Mouse (Mus musculus) hindbrain, embryonic 15.5 days (tissue): ENCODE results near the gene 1700001C19Rik. TPM values are rescaled to one million over a fixed set of nuclear protein-coding genes. Genes with fewer than 3 reads are reported as not detected.

Experiments
- ATAC-seq: fragments of 200-750 bp; cut with Nextera tagmentation; 2 replicates; pipeline ENCODE4 v1.8.0; 2017; ENCODE audit warnings: low read depth, moderate number of reproducible peaks, moderate TSS enrichment; ENCODE audit not compliant: low FRiP score
- H3K27ac ChIP-seq: fragments of 300-500 bp; sonication (generic); replicated peaks from 2 replicates; pipeline ENCODE4 v1.5.1; 2015; ENCODE audit warnings: mild to moderate bottlenecking, inconsistent platforms
- H3K27me3 ChIP-seq: fragments of 300-500 bp; sonication (generic); 2 replicates; pipeline ENCODE4 v1.6.1; 2015; ENCODE audit warnings: control low read depth, inconsistent platforms
- H3K36me3 ChIP-seq: fragments of 300-500 bp; sonication (generic); 2 replicates; pipeline ENCODE4 v1.6.1; 2015; ENCODE audit warnings: control low read depth, inconsistent platforms
- H3K4me1 ChIP-seq: fragments of 300-500 bp; sonication (generic); replicated peaks from 2 replicates; pipeline ENCODE4 v1.6.1; 2015; ENCODE audit warnings: control low read depth, inconsistent platforms
- H3K4me2 ChIP-seq: fragments of 300-500 bp; sonication (generic); 2 replicates; pipeline ENCODE4 v1.6.1; 2015; ENCODE audit warnings: moderate library complexity, mild to moderate bottlenecking, inconsistent platforms
- H3K4me3 ChIP-seq: fragments of 300-500 bp; sonication (generic); 2 replicates; pipeline ENCODE4 v1.5.1; 2015; ENCODE audit warnings: mild to moderate bottlenecking, inconsistent platforms
- H3K9ac ChIP-seq: fragments of 300-500 bp; sonication (generic); 2 replicates; pipeline ENCODE4 v1.6.1; 2015; ENCODE audit warnings: inconsistent platforms
- H3K9me3 ChIP-seq: fragments of 300-500 bp; sonication (generic); 2 replicates; pipeline ENCODE4 v1.6.1; 2016; ENCODE audit warnings: control low read depth, inconsistent platforms
- WGBS: fragments of 180-500 bp; shearing (Covaris S2); methylation state at CpG from one replicate; pipeline ENCODE4 v1.1.7; 2015; 5-methylcytosine and 5-hydroxymethylcytosine counted together
- polyA plus RNA-seq: library from polyadenylated mRNA; unstranded; fragments of >200 nt; fragmentation: Nextera tagmentation; extraction: Ambion mirVana; gene quantifications from 2 replicates; pipeline ENCODE4 v1.2.1, GENCODE M21; 2015

1700001C19Rik gene
- polyA plus RNA-seq, 1 experiment from 2014 or later, result 0.74 TPM

- Histone ChIP-seq H3K27ac (no peak overlapping the region), H3K36me3 (no peaks in the 10 kb centered on the region), H3K27me3 (no peaks in the 10 kb centered on the region), H3K4me1 (no peaks in the 10 kb centered on the region), H3K4me3 (no peak overlapping the region), H3K4me2 (no peak overlapping the region), H3K9ac (no peak overlapping the region), H3K9me3 (no peaks in the 10 kb centered on the region)
- ATAC-seq, result no peak
- 86% methylated on average over 3 of the region's 3 CpGs for WGBS
Measured at GRCm38 (mm10) chr17:47459341-47459919, 22.3 kb upstream of the 1700001C19Rik start.

DNA sequence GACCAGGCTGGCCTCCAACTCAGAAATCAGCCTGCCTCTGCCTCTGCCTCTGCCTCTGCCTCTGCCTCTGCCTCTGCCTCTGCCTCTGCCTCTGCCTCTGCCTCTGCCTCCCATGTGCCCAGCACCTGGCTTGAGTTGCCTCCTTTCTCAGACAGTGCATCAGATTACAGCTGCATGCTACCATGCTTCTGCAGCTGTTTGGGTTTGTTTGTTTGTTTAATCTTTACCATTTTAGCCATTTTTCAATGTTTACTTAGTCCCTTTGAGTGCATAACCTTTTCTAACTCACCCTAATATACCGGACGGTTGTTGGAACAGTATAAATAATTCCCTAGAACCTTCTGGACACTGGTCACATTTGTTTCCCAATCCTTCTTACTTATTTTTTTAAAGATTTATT, 21.8 kb upstream of the 1700001C19Rik start:
- Histone ChIP-seq H3K4me3 (no peak overlapping the region), H3K27me3 (no peaks in the 10 kb centered on the region), H3K9ac (no peak overlapping the region), H3K27ac (no peak overlapping the region), H3K4me2 (no peak overlapping the region), H3K9me3 (no peaks in the 10 kb centered on the region), H3K36me3 (no peaks in the 10 kb centered on the region), H3K4me1 (no peaks in the 10 kb centered on the region)
- whole genome bisulfite sequencing, result 95% methylated on average over 2 of the region's 2 CpGs
- ATAC-seq, result no peak

DNA sequence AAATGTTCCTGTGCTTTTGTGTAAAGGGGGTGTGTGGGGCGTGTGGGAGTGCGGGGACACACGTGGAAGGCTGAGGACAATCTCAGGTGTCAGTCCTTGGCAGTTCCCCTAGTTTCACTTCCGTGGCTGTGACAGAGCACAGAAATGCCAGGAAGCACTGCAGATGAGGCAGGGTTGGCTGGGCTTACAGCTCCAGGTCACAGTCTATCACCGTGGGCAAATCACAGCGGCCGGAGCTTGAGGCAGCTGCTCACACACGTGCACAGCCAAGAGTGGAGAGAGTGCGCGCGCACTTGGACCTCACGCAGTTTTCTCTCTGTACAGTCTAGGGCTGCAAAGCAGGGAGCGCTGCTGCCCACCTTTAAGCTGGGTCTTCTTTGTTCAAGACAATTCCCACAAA, 21.1 kb upstream of the 1700001C19Rik start:
- ATAC-seq, result no peak
- no peaks in the 10 kb centered on the region for H3K36me3 ChIP-seq
- no peak overlapping the region for H3K9ac ChIP-seq
- no peak overlapping the region for H3K4me3 ChIP-seq
- H3K4me1 ChIP-seq, result no peaks in the 10 kb centered on the region
- WGBS, result 79% methylated on average over 13 of the region's 13 CpGs
- no peak overlapping the region for H3K4me2 ChIP-seq
- no peaks in the 10 kb centered on the region for H3K9me3 ChIP-seq
- H3K27ac ChIP-seq, result no peak overlapping the region
- no peaks in the 10 kb centered on the region for H3K27me3 ChIP-seq

- no peak for ATAC-seq
- Histone ChIP-seq H3K9ac (no peak overlapping the region), H3K4me1 (no peaks in the 10 kb centered on the region), H3K9me3 (no peaks in the 10 kb centered on the region), H3K27me3 (no peaks in the 10 kb centered on the region), H3K4me2 (no peak overlapping the region), H3K27ac (no peak overlapping the region), H3K36me3 (no peaks in the 10 kb centered on the region), H3K4me3 (no peak overlapping the region)
- WGBS, result 61% methylated on average over 8 of the region's 8 CpGs
Measured at GRCm38 (mm10) chr17:47454675-47455074, 17.5 kb upstream of the 1700001C19Rik start.

DNA sequence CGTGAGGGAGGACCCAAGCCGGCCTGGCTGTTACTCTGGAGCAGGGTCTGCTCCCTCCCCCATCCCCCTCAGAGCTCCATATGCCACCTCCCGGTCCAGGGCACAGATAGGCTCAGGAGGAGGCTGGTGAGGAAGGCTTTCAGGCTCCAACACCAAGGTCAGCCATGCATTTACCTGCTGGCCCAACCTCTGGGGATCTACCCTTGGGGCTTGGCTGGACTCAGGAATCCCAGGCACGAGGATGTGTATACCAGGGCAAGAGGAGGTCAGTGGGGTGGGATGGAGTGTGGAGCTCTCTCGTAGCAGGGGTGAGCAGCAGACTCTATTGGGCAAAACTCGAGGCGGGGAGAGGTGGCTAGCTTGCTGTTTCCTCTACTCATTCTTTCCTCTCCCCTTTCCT, 15.7 kb upstream of the 1700001C19Rik start:
- H3K4me2 ChIP-seq, result no peak overlapping the region
- WGBS, result 65% methylated on average over 7 of the region's 7 CpGs
- no peaks in the 10 kb centered on the region for H3K27me3 ChIP-seq
- H3K27ac ChIP-seq, result no peak overlapping the region
- H3K4me3 ChIP-seq, result no peak overlapping the region
- H3K36me3 ChIP-seq, result no peaks in the 10 kb centered on the region
- no peak overlapping the region for H3K9ac ChIP-seq
- no peaks in the 10 kb centered on the region for H3K4me1 ChIP-seq
- no peaks in the 10 kb centered on the region for H3K9me3 ChIP-seq
- no peak for ATAC-seq

GRCm38 (mm10) chr17:47450880-47451565, 13.8 kb upstream of the 1700001C19Rik start:
- no peaks in the 10 kb centered on the region for H3K27me3 ChIP-seq
- H3K4me2 ChIP-seq, result no peak overlapping the region
- no peak for ATAC-seq
- WGBS, result 81% methylated on average over 12 of the region's 12 CpGs
- H3K36me3 ChIP-seq, result no peaks in the 10 kb centered on the region
- no peaks in the 10 kb centered on the region for H3K4me1 ChIP-seq
- no peaks in the 10 kb centered on the region for H3K9me3 ChIP-seq
- no peak overlapping the region for H3K27ac ChIP-seq
- H3K9ac ChIP-seq, result no peak overlapping the region
- no peak overlapping the region for H3K4me3 ChIP-seq

GRCm38 (mm10) chr17:47450239-47450638, 13.1 kb upstream of the 1700001C19Rik start:
- no peak overlapping the region for H3K4me2 ChIP-seq
- no peak overlapping the region for H3K9ac ChIP-seq
- no peak overlapping the region for H3K4me3 ChIP-seq
- 40% methylated on average over 7 of the region's 7 CpGs for WGBS
- H3K9me3 ChIP-seq, result no peaks in the 10 kb centered on the region
- H3K27me3 ChIP-seq, result no peaks in the 10 kb centered on the region
- H3K36me3 ChIP-seq, result no peaks in the 10 kb centered on the region
- H3K4me1 ChIP-seq, result no peaks in the 10 kb centered on the region
- H3K27ac ChIP-seq, result no peak overlapping the region
- ATAC-seq, result no peak

GRCm38 (mm10) chr17:47449432-47449831, 12.3 kb upstream of the 1700001C19Rik start:
- Histone ChIP-seq H3K36me3 (no peaks in the 10 kb centered on the region), H3K9ac (no peak overlapping the region), H3K9me3 (no peaks in the 10 kb centered on the region), H3K4me1 (no peaks in the 10 kb centered on the region), H3K27me3 (no peaks in the 10 kb centered on the region), H3K27ac (no peak overlapping the region), H3K4me3 (no peak overlapping the region), H3K4me2 (no peak overlapping the region)
- ATAC-seq, result no peak
- WGBS, result 80% methylated on average over 5 of the region's 5 CpGs

DNA sequence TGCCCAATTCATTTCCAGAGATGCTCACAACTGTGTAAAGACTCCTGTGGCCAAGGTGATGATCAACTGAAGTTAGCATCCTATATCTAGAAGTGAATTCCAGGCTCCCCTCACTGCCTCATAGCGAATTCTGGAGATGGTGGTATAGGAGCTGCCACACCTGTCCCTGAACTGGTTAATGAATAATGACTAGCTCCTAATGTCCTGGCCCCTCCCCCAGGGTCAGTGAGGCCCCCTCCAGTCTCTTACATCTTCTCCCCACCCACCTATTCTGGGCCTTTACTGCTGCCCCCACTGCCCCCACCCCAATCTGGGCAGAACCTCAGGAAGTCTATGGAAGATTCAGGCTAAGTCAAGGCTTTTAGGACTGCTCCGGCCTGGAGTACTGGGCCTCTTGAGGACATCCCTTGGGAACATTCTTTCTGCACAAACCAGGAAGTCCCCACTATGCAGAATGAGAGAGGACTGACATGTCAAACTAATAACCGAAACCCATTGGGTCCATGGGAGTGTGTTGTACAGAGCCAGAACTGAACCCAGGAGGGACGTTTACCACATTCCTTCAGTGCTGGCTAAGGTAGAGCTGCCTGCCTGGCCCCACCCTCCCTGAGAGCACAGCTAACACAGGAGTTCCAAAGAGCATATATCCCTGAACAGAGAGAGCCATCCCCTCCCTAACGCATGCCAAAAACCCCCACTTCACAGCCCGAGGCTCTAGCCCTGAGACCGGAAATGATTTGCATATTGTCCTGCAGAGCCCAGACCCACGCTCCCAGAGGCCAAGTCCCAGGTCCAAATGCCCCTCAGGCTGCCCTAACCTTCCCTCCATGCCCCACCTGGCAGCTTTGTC, 11.6 kb upstream of the 1700001C19Rik start:
- H3K4me2 ChIP-seq, result no peak overlapping the region
- no peaks in the 10 kb centered on the region for H3K27me3 ChIP-seq
- WGBS, result 47% methylated on average over 8 of the region's 8 CpGs
- no peaks in the 10 kb centered on the region for H3K4me1 ChIP-seq
- no peak overlapping the region for H3K9ac ChIP-seq
- H3K36me3 ChIP-seq, result no peaks in the 10 kb centered on the region
- no peak overlapping the region for H3K4me3 ChIP-seq
- ATAC-seq, result no peak
- H3K27ac ChIP-seq, result no peak overlapping the region
- no peaks in the 10 kb centered on the region for H3K9me3 ChIP-seq

DNA sequence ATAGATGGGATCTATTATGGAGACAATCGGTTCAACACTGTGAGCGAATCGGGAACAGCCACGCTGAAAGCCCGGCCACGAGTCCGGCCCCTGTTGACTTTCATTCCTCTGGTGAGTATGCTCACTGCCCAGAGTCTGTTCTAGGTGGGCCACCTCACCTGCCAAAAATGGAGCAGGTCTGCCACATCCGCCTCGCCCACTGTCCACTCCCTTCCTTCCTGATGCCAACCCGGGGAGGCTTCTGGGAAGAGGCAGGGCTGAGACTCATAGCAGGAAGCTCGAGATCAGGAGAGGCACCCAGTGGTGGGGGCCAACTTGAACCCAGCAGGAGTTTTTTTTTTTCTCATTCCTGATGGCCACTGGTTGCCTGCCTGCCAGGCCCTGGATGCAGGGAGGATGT, 9.4 kb upstream of the 1700001C19Rik start:
- H3K9me3 ChIP-seq, result no peaks in the 10 kb centered on the region
- no peaks in the 10 kb centered on the region for H3K4me1 ChIP-seq
- no peak overlapping the region for H3K9ac ChIP-seq

GRCm38 (mm10) chr17:47446025-47446424, 8.8 kb upstream of the 1700001C19Rik start:
- no peaks in the 10 kb centered on the region for H3K9me3 ChIP-seq
- no peaks in the 10 kb centered on the region for H3K36me3 ChIP-seq
- no peaks in the 10 kb centered on the region for H3K27me3 ChIP-seq
- no peak overlapping the region for H3K4me2 ChIP-seq
- no peaks in the 10 kb centered on the region for H3K4me1 ChIP-seq
- no peak for ATAC-seq
- H3K9ac ChIP-seq, result no peak overlapping the region
- no peak overlapping the region for H3K4me3 ChIP-seq
- no peak overlapping the region for H3K27ac ChIP-seq
- 68% methylated on average over 9 of the region's 9 CpGs for WGBS

More for the DNA sequence above, 9.4 kb upstream of the 1700001C19Rik start:
- no peak for ATAC-seq
- H3K4me2 ChIP-seq, result no peak overlapping the region
- H3K27me3 ChIP-seq, result no peaks in the 10 kb centered on the region
- no peaks in the 10 kb centered on the region for H3K36me3 ChIP-seq
- H3K27ac ChIP-seq, result no peak overlapping the region
- 87% methylated on average over 11 of the region's 11 CpGs for WGBS
- H3K4me3 ChIP-seq, result no peak overlapping the region

GRCm38 (mm10) chr17:47445518-47445917, 8.3 kb upstream of the 1700001C19Rik start:
- Histone ChIP-seq H3K27me3 (no peaks in the 10 kb centered on the region), H3K36me3 (no peaks in the 10 kb centered on the region), H3K4me3 (no peak overlapping the region), H3K4me1 (peaks cover 2% of the 10 kb centered on the region), H3K9me3 (no peaks in the 10 kb centered on the region), H3K4me2 (no peak overlapping the region), H3K9ac (no peak overlapping the region), H3K27ac (no peak overlapping the region)
- WGBS, result 73% methylated on average over 11 of the region's 11 CpGs
- ATAC-seq, result no peak
